Mouse (Mus musculus) CH12F3 (cell line): ENCODE measurements at regions not wholly inside any gene's neighbourhood (a gene's known extent, or its start where the extent isn't known, plus 50 kb on each side); places are given as distances from the start of the nearest gene placed in this dataset.
"Not testable (repeated sequence)": the region's sequence is repeated elsewhere in the genome, so short reads cannot be mapped to it uniquely, and the experiment has no call there.

Experiments used
- in situ Hi-C: fragments of 300-500 bp; cut with MboI; formaldehyde crosslinking; loops from 2 replicates; pipeline ENCODE4 v1.14.3; 2020; ENCODE audit warnings: low sequenced_read_pairs

GRCm38 (mm10) chr12:15659332-15659731 is 157.4 kb downstream of the Trib2 start:
- in situ Hi-C loops, result no loop called here

GRCm38 (mm10) chr12:15657748-15658251 is 158.9 kb downstream of the Trib2 start:
- in situ Hi-C loops, result no loop called here

- in situ Hi-C loops, result no loop called here
Observed at GRCm38 (mm10) chr12:15654585-15654984, 162.1 kb downstream of the Trib2 start.

- in situ Hi-C loops, result no loop called here
Observed at GRCm38 (mm10) chr12:15653357-15653763, 163.4 kb downstream of the Trib2 start.

- in situ Hi-C loops, result no loop called here
Observed at GRCm38 (mm10) chr12:15651293-15651692, 165.4 kb downstream of the Trib2 start.

GRCm38 (mm10) chr12:15649906-15650305 is 166.8 kb downstream of the Trib2 start:
- in situ Hi-C loops, result no loop called here

GRCm38 (mm10) chr12:15649226-15649625 is 167.5 kb downstream of the Trib2 start:
- in situ Hi-C loops, result no loop called here

GRCm38 (mm10) chr12:15644074-15644672 is 172.5 kb downstream of the Trib2 start:
- in situ Hi-C loops, result no loop called here

- in situ Hi-C loops, result no loop called here
Observed at GRCm38 (mm10) chr12:15643669-15644068, 173.1 kb downstream of the Trib2 start.

- in situ Hi-C loops, result no loop called here
Observed at GRCm38 (mm10) chr12:15640320-15640719, 176.4 kb downstream of the Trib2 start.

- in situ Hi-C loops, result no loop called here
Observed at GRCm38 (mm10) chr12:15629971-15630370, 186.8 kb downstream of the Trib2 start.

- in situ Hi-C loops, result no loop called here
Observed at GRCm38 (mm10) chr12:15619521-15619920, 197.2 kb downstream of the Trib2 start.

- in situ Hi-C loops, result no loop called here
Observed at GRCm38 (mm10) chr12:15617312-15617711, 199.4 kb downstream of the Trib2 start.

GRCm38 (mm10) chr12:15611847-15612580 is 204.7 kb downstream of the Trib2 start:
- in situ Hi-C loops, result no loop called here

- in situ Hi-C loops, result no loop called here
Observed at GRCm38 (mm10) chr12:15607091-15607490, 209.6 kb downstream of the Trib2 start.

- in situ Hi-C loops, result no loop called here
Observed at GRCm38 (mm10) chr12:15606095-15606494, 210.6 kb downstream of the Trib2 start.

GRCm38 (mm10) chr12:15604630-15605029 is 212.1 kb downstream of the Trib2 start:
- in situ Hi-C loops, result no loop called here

- in situ Hi-C loops, result no loop called here
Observed at GRCm38 (mm10) chr12:15603885-15604284, 212.8 kb downstream of the Trib2 start.

- in situ Hi-C loops, result no loop called here
Observed at GRCm38 (mm10) chr12:15603319-15603718, 213.4 kb downstream of the Trib2 start.

- in situ Hi-C loops, result no loop called here
Observed at GRCm38 (mm10) chr12:15594704-15595103, 222.0 kb downstream of the Trib2 start.

GRCm38 (mm10) chr12:15587864-15588263 is 228.9 kb downstream of the Trib2 start:
- in situ Hi-C loops, result not testable (repeated sequence)

GRCm38 (mm10) chr12:15586706-15587442 is 229.8 kb downstream of the Trib2 start:
- in situ Hi-C loops, result no loop called here
